Mouse (Mus musculus): Measurements from ENCODE around the gene Cchcr1. TPM values are rescaled to one million over a fixed set of nuclear protein-coding genes. Genes with fewer than 3 reads are reported as not detected.

The Cchcr1 gene
- polyA plus RNA-seq, 1 experiment, result 11.5 TPM

DNA sequence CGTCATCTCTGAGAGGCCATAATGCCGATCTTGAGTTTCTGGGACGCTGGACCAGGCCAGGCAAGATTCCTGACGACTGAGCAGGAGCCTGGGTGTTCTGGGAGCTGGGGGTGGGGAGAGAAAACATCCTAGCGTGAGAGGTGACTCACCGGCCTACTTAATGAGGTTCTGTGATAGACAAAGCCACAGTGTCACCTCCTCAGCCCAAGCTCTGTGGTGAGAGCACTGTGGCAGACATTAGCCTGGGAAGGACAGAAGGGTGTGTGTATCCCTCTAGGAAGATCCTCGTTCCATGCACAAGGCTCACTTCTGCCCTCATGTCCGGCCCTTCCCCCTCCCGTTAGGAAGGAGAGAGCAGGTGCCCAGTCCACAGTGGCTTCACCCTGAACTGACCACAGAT is 40.5 kb downstream of the Cchcr1 start:
- no peak for DNase-seq (ENCODE audit: low read depth)
- TF ChIP-seq POLR2A (IDR thresholded peaks at IDR 0.05; ENCODE audit: borderline replicate concordance, extremely low read depth, insufficient read depth, insufficient read length, poor library complexity, severe bottlenecking) (no peak), CTCF (IDR thresholded peaks at IDR 0.05; ENCODE audit: borderline replicate concordance, extremely low read depth, insufficient read depth, insufficient read length) (no peak)

DNA sequence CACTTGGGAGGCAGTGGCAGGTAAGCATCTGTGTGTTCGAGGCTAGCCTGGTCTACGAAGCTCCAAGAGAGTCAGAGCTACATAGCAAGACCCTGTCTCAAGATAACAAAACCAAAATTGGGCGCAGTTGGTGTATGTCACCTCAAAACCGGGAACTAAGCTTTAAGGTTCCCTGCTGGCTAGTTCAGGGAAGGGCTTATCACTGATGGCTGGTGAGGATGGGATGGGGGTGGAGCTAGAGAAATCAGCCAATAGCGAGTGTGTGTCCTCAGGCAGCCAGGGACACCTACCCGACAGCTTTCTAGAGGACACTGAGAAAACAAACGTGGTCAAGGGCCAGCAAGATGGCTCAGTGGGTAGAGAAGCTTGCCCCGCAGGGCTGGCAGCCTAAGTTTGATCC is 41.3 kb downstream of the Cchcr1 start:
- no peak for TF ChIP-seq CTCF (IDR thresholded peaks at IDR 0.05; ENCODE audit: borderline replicate concordance, extremely low read depth, insufficient read depth, insufficient read length)
- TF ChIP-seq POLR2A (IDR thresholded peaks at IDR 0.05; ENCODE audit: borderline replicate concordance, extremely low read depth, insufficient read depth, insufficient read length, poor library complexity, severe bottlenecking), result no peak
- DNase-seq (ENCODE audit: low read depth), result no peak

DNA sequence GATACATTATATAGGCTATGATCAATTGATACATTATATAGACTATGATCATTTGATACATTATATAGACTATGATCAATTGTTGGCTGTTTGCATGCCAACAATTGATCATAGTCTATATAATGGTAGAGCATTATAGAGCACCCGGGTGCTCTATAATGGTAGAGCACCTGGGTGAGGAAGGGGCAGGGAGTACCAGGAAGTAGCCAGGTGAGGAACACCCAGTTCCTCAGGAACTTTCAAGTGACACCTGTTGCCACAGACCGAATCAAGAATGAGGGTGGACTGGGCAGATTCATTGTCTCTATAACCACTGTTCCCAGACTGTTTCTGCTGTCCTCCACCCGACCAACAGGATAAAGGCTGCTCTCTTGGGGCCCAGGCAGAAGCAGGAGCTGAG is 50.2 kb downstream of the Cchcr1 start, which contains the start of gene 2300002M23Rik:
Gene 2300002M23Rik (plus strand): TSS at position 301 of the 400 bp plus-strand sequence.
- TF ChIP-seq CTCF (IDR thresholded peaks at IDR 0.05; ENCODE audit: borderline replicate concordance, extremely low read depth, insufficient read depth, insufficient read length) (no peak), POLR2A (IDR thresholded peaks at IDR 0.05; ENCODE audit: borderline replicate concordance, extremely low read depth, insufficient read depth, insufficient read length, poor library complexity, severe bottlenecking) (no peak)
- DNase-seq (ENCODE audit: low read depth), result no peak

DNA sequence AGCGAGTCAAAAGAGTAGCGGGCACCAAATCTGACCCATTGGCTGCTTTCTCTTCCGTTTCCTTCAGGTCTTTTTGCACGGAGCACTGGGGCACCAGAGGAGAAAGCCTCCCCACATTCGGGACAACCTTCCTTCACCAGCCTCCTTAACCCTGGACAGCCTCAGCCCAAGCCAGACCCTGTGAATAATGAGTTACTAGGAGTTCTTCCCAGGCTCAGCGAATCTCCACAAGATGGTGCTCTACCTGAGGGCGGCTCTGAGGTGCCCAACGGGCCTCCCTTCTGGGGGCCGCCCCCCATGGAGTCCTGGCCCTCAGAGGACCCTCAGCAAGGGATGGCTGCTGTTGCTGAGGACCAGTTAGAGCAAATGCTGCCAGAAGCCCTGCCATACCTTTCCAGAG is 50.9 kb downstream of the Cchcr1 start:
- TF ChIP-seq CTCF (IDR thresholded peaks at IDR 0.05; ENCODE audit: borderline replicate concordance, extremely low read depth, insufficient read depth, insufficient read length), result no peak
- DNase-seq (ENCODE audit: low read depth), result no peak

DNA sequence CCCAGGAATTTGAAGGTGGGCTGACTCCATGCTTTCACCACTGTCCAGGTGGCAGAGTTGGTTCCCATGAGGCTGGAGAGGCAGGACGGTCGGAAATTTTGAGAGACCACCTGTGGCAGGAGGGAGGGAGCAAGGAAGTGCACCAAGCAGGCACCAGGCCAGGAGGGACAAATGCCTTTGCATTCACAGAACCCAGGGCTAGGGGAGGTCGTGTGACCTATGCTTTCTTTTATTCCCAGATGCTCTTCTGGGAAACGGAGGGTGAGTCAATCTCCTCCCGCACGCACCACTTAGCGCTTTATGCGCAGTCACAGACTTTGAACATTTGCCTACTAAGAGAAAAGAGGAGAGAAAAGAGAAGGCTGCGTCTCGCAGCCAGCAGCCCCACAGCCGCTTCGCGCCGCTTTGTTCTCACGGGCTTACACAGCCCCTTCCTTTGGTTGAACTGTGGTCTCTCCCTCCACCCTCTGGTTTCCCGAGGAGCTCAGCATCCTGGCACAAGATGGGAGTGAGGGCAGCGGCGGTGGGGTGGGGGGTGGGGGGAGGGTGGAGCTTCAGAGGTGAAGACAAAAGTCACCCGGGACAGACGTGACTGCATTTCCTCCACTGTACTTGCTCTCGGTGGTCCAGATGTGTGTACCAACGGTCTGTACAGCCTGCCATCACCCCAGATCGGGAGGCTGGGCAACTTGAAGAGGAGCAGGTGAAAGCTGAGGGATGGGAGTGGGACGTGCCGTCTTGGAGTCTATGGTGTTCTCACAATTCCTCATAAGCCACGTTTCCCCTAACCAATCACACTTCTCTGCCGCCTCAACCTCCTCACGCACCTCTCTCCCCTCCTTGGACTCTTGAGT is 52.4 kb downstream of the Cchcr1 start:
- peak; percentile 66 for DNase-seq (ENCODE audit: low read depth)
- TF ChIP-seq CTCF (IDR thresholded peaks at IDR 0.05; ENCODE audit: borderline replicate concordance, extremely low read depth, insufficient read depth, insufficient read length) (no peak), POLR2A (IDR thresholded peaks at IDR 0.05; ENCODE audit: borderline replicate concordance, extremely low read depth, insufficient read depth, insufficient read length, poor library complexity, severe bottlenecking) (no peak)

DNA sequence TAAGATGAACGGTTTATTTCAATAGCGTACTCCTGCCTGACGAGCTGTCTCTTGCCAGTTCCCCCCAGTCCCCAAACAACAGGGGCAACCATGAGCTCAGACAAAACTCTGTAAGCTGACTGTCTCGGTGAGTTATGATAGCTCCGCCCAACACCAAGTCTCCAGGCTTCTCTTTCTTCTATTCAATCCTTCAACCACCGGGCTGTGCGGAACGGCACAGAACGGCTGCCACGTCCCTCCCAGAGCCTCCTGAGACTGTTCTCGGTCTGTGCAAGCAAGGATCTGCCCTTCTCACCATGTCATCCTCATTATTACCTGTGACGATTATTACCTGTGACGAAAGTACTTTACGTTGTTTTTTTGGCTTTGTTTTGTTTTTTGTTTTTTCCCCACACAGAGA is 53.9 kb downstream of the Cchcr1 start:
- TF ChIP-seq CTCF (IDR thresholded peaks at IDR 0.05; ENCODE audit: borderline replicate concordance, extremely low read depth, insufficient read depth, insufficient read length) (no peak), POLR2A (IDR thresholded peaks at IDR 0.05; ENCODE audit: borderline replicate concordance, extremely low read depth, insufficient read depth, insufficient read length, poor library complexity, severe bottlenecking) (no peak)
- no peak for DNase-seq (ENCODE audit: low read depth)

DNA sequence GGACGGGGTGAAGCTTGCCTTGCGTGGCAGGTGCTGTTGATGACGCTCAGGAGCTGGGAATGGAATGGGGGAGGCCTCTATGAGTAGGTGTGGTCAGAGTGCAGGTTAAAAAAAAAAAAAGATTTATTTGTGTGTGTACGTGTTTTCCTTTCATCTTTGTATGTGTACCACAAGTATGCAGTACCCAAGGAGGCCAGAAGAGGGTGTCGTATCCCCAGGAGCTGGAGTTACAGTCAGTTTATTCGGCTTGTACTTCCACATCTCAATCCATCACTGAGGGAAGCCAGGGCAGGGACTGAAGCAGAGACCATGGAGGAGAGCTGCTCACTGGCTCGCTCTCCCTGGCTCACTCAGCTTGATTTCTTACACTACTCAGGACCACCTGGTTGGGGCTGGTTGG is 54.6 kb downstream of the Cchcr1 start:
- TF ChIP-seq CTCF (IDR thresholded peaks at IDR 0.05; ENCODE audit: borderline replicate concordance, extremely low read depth, insufficient read depth, insufficient read length) (peak; percentile 6; the same call in 1 of the 2 replicates), POLR2A (IDR thresholded peaks at IDR 0.05; ENCODE audit: borderline replicate concordance, extremely low read depth, insufficient read depth, insufficient read length, poor library complexity, severe bottlenecking) (no peak)
- no peak for DNase-seq (ENCODE audit: low read depth)

DNA sequence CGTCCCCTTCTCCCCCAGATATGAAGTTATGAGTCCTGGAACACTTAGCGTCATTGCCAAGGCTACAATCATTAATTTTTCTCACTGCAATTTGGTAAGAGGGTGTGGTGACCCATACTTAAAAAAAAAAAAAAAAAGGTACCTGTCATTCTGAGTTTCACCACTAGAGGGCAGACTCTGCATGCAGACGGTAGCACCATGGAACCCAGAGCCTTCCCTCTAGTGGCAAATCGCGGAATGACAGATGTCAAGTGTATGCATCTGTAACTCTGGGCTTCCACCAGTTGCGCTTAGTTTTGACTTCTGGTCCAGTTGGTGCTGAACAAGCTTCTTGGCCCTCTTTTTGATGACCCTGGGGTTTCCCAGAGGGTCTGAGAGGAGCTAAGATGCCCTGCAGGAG is 61.3 kb downstream of the Cchcr1 start:
- TF ChIP-seq CTCF (IDR thresholded peaks at IDR 0.05; ENCODE audit: borderline replicate concordance, extremely low read depth, insufficient read depth, insufficient read length) (peak; percentile 95), POLR2A (IDR thresholded peaks at IDR 0.05; ENCODE audit: borderline replicate concordance, extremely low read depth, insufficient read depth, insufficient read length, poor library complexity, severe bottlenecking) (no peak)
- peak; percentile 84 for DNase-seq (ENCODE audit: low read depth)

Other genes with a start within 250 kb of the Cchcr1 start
- gene H2-Q1, start 196.7 kb upstream of the Cchcr1 start, polyA plus RNA-seq (2012; rRNA removed), result 0.10 TPM in 2 replicates
- 0.97 and 1.4 TPM in 2 replicates for gene H2-Q2, start 174.9 kb upstream of the Cchcr1 start, polyA plus RNA-seq (2012; rRNA removed)
- 2.9 and 3.0 TPM in 2 replicates for gene H2-Q4, start 137.5 kb upstream of the Cchcr1 start, polyA plus RNA-seq (2012; rRNA removed)
- 0.57 and 0.58 TPM in 2 replicates for gene H2-Q6, start 92.2 kb upstream of the Cchcr1 start, polyA plus RNA-seq (2012; rRNA removed)
- 3.6 and 4.3 TPM in 2 replicates for gene H2-Q7, start 77.9 kb upstream of the Cchcr1 start, polyA plus RNA-seq (2012; rRNA removed)
- 0.11 and 0.26 TPM in 2 replicates for gene H2-Q10, start 47.0 kb upstream of the Cchcr1 start, polyA plus RNA-seq (2012; rRNA removed)
- gene Pou5f1, start 11.1 kb upstream of the Cchcr1 start, polyA plus RNA-seq (2012; rRNA removed), result 0.06 TPM in 1 of 2 replicates, not detected in the other
- gene Tcf19, start 276 bp upstream of the Cchcr1 start, polyA plus RNA-seq (2012; rRNA removed), result 17.4 and 33.8 TPM in 2 replicates
- gene Psors1c2, start 16.1 kb downstream of the Cchcr1 start, polyA plus RNA-seq (2012; rRNA removed), result 0.98 and 1.2 TPM in 2 replicates
- 0.06 and 0.18 TPM in 2 replicates for gene Cdsn, start 35.0 kb downstream of the Cchcr1 start, polyA plus RNA-seq (2012; rRNA removed)
- gene 2300002M23Rik, start 50.4 kb downstream of the Cchcr1 start, polyA plus RNA-seq (2012; rRNA removed), result 0.06 TPM in 1 of 2 replicates, not detected in the other
- gene Sfta2, start 84.4 kb downstream of the Cchcr1 start, polyA plus RNA-seq (2012; rRNA removed), result 0.29 TPM in 1 of 2 replicates, not detected in the other
- gene Gm9573, start 109.5 kb downstream of the Cchcr1 start, polyA plus RNA-seq (2012; rRNA removed), result not detected in 2 replicates
- gene Mucl3, start 126.6 kb downstream of the Cchcr1 start, polyA plus RNA-seq (2012; rRNA removed), result 0.05 and 0.11 TPM in 2 replicates
- gene Vars2, start 150.5 kb downstream of the Cchcr1 start, polyA plus RNA-seq (2012; rRNA removed), result 36.8 and 40.6 TPM in 2 replicates
- gene Gtf2h4, start 156.6 kb downstream of the Cchcr1 start, polyA plus RNA-seq (2012; rRNA removed), result 28.8 and 40.8 TPM in 2 replicates
- 99.6 and 112 TPM in 2 replicates for gene Ddr1, start 187.5 kb downstream of the Cchcr1 start, polyA plus RNA-seq (2012; rRNA removed)